Mouse (Mus musculus) heart, embryonic 16.5 days (tissue): ENCODE measurements around the gene Crls1. TPM values are rescaled to one million over a fixed set of nuclear protein-coding genes. Genes with fewer than 3 reads are reported as not detected.
A peak's percentile ranks its signal among the peaks of the same experiment; 100 is the strongest.

Experiments used
- ATAC-seq: fragments of 200-750 bp; cut with Nextera tagmentation; replicated peaks from 2 replicates; pipeline ENCODE4 v1.8.0; 2017; ENCODE audit warnings: moderate number of reproducible peaks; ENCODE audit not compliant: insufficient read depth, low FRiP score; ENCODE audit errors: extremely low read depth
- H3K27ac ChIP-seq: fragments of 300-500 bp; sonication (generic); 2 replicates; pipeline ENCODE4 v1.5.1; 2014; ENCODE audit warnings: mild to moderate bottlenecking, low read length, control low read depth, moderate library complexity
- H3K27me3 ChIP-seq: fragments of 300-500 bp; sonication (generic); 2 replicates; pipeline ENCODE4 v1.6.1; 2014; ENCODE audit warnings: low read length, mixed read lengths; ENCODE audit not compliant: control insufficient read depth, insufficient read depth
- H3K36me3 ChIP-seq: fragments of 300-500 bp; sonication (generic); 2 replicates; pipeline ENCODE4 v1.6.1; 2014; ENCODE audit not compliant: control insufficient read depth, insufficient read depth
- H3K4me1 ChIP-seq: fragments of 300-500 bp; sonication (generic); 2 replicates; pipeline ENCODE4 v1.6.1; 2014; ENCODE audit warnings: low read length, mixed read lengths; ENCODE audit not compliant: control insufficient read depth, insufficient read depth
- H3K4me2 ChIP-seq: fragments of 300-500 bp; sonication (generic); 2 replicates; pipeline ENCODE4 v1.6.1; 2014; ENCODE audit warnings: low read depth, mild to moderate bottlenecking, control low read depth, low read length
- H3K4me3 ChIP-seq: fragments of 300-500 bp; sonication (generic); 2 replicates; pipeline ENCODE4 v1.5.1; 2014; ENCODE audit warnings: mild to moderate bottlenecking, control low read depth, low read length
- H3K9ac ChIP-seq: fragments of 300-500 bp; sonication (generic); 2 replicates; pipeline ENCODE4 v1.6.1; 2014; ENCODE audit warnings: low read length, control low read depth
- H3K9me3 ChIP-seq: fragments of 300-500 bp; sonication (generic); replicated peaks from 2 replicates; pipeline ENCODE4 v1.6.1; 2016; ENCODE audit warnings: low read length; ENCODE audit not compliant: control insufficient read depth
- WGBS: fragments of 180-500 bp; shearing (Covaris S2); extraction: QIAGEN DNeasy Blood & Tissue Kit; methylation state at CpG from one replicate; pipeline ENCODE4 v1.1.7; 2014; 5-methylcytosine and 5-hydroxymethylcytosine counted together
- polyA plus RNA-seq: library from polyadenylated mRNA; unstranded; fragments of >200 nt; fragmentation: Nextera tagmentation; extraction: Ambion mirVana; gene quantifications from 2 replicates; pipeline ENCODE4 v1.2.1, GENCODE M21; 2015

The Crls1 gene
- polyA plus RNA-seq, 1 experiment from 2014 or later = 5.6 TPM

GRCm38 (mm10) chr2:132902056-132902455 is 55.6 kb downstream of the Crls1 start:
- ATAC-seq = no peak
- Histone ChIP-seq H3K4me3 (no peak overlapping the region), H3K4me1 (no peaks in the 10 kb centered on the region), H3K4me2 (no peak overlapping the region), H3K36me3 (no peaks in the 10 kb centered on the region), H3K9me3 (no peaks in the 10 kb centered on the region), H3K27me3 (no peaks in the 10 kb centered on the region), H3K9ac (no peak overlapping the region), H3K27ac (no peak overlapping the region)
- WGBS = 62% methylated on average over 3 of the region's 4 CpGs

GRCm38 (mm10) chr2:132903498-132903897 is 57.0 kb downstream of the Crls1 start:
- Histone ChIP-seq H3K4me2 (no peak overlapping the region), H3K4me3 (no peak overlapping the region), H3K9ac (no peak overlapping the region), H3K27ac (no peak overlapping the region), H3K36me3 (no peaks in the 10 kb centered on the region), H3K4me1 (no peaks in the 10 kb centered on the region), H3K9me3 (no peaks in the 10 kb centered on the region), H3K27me3 (no peaks in the 10 kb centered on the region)
- 30% methylated on average over 3 of the region's 3 CpGs for WGBS
- ATAC-seq = 0 out of 2 replicates have a peak, but pooled peaks have one; percentile 37

GRCm38 (mm10) chr2:132904961-132905360 is 58.5 kb downstream of the Crls1 start:
- no peaks in the 10 kb centered on the region for H3K36me3 ChIP-seq

GRCm38 (mm10) chr2:132906763-132907162 is 60.3 kb downstream of the Crls1 start:
- Histone ChIP-seq H3K27me3 (no peaks in the 10 kb centered on the region), H3K27ac (no peak overlapping the region), H3K4me2 (no peak overlapping the region), H3K9me3 (no peaks in the 10 kb centered on the region), H3K9ac (no peak overlapping the region), H3K36me3 (no peaks in the 10 kb centered on the region), H3K4me3 (no peak overlapping the region), H3K4me1 (no peaks in the 10 kb centered on the region)
- WGBS = 24% methylated on average over 8 of the region's 8 CpGs
- ATAC-seq = no peak

More at GRCm38 (mm10) chr2:132904961-132905360, 58.5 kb downstream of the Crls1 start:
- H3K9me3 ChIP-seq = no peaks in the 10 kb centered on the region
- 62% methylated on average over 2 of the region's 2 CpGs for WGBS
- H3K4me1 ChIP-seq = no peaks in the 10 kb centered on the region
- ATAC-seq = no peak
- no peak overlapping the region for H3K27ac ChIP-seq
- H3K27me3 ChIP-seq = no peaks in the 10 kb centered on the region
- no peak overlapping the region for H3K4me2 ChIP-seq
- no peak overlapping the region for H3K9ac ChIP-seq
- no peak overlapping the region for H3K4me3 ChIP-seq

GRCm38 (mm10) chr2:132914785-132915184 is 68.3 kb downstream of the Crls1 start:
- Histone ChIP-seq H3K4me3 (no peak overlapping the region), H3K4me1 (no peaks in the 10 kb centered on the region), H3K27ac (no peak overlapping the region), H3K27me3 (no peaks in the 10 kb centered on the region), H3K9me3 (no peaks in the 10 kb centered on the region), H3K4me2 (no peak overlapping the region), H3K9ac (no peak overlapping the region), H3K36me3 (no peaks in the 10 kb centered on the region)
- no peak for ATAC-seq
- 58% methylated on average over 1 of the region's 1 CpGs for WGBS

Other genes with a start within 250 kb of the Crls1 start
- gene Shld1, start 159.7 kb upstream of the Crls1 start, polyA plus RNA-seq = 11.4 and 11.5 TPM in 2 replicates
- gene Chgb, start 65.4 kb upstream of the Crls1 start, polyA plus RNA-seq = 0.22 and 0.45 TPM in 2 replicates
- gene Trmt6, start 30.6 kb upstream of the Crls1 start, polyA plus RNA-seq = 15.1 and 16.1 TPM in 2 replicates
- gene Mcm8, start 30.5 kb upstream of the Crls1 start, polyA plus RNA-seq = 8.7 and 10.0 TPM in 2 replicates
- 9.6 and 11.3 TPM in 2 replicates for gene Lrrn4, start 34.2 kb downstream of the Crls1 start, polyA plus RNA-seq
- gene Fermt1, start 99.2 kb downstream of the Crls1 start, polyA plus RNA-seq = 2.9 and 6.0 TPM in 2 replicates